Mouse (Mus musculus) hindbrain, embryonic 12.5 days (tissue): ENCODE measurements around the gene 2610001J05Rik. TPM values are rescaled to one million over a fixed set of nuclear protein-coding genes. Genes with fewer than 3 reads are reported as not detected.
A peak's percentile ranks its signal among the peaks of the same experiment; 100 is the strongest.
"Not testable (repeated sequence)": the region's sequence is repeated elsewhere in the genome, so short reads cannot be mapped to it uniquely, and the experiment has no call there.

Experiments
- ATAC-seq: fragments of 200-750 bp; cut with Nextera tagmentation; 2 replicates; pipeline ENCODE4 v1.8.0; 2017; ENCODE audit warnings: moderate TSS enrichment; ENCODE audit not compliant: low FRiP score
- H3K27ac ChIP-seq: fragments of 300-500 bp; sonication (generic); 2 replicates; pipeline ENCODE4 v1.5.1; 2016; ENCODE audit warnings: mild to moderate bottlenecking
- H3K27me3 ChIP-seq: fragments of 300-500 bp; sonication (generic); 2 replicates; pipeline ENCODE4 v1.6.1; 2016; ENCODE audit warnings: mild to moderate bottlenecking
- H3K36me3 ChIP-seq: fragments of 300-500 bp; sonication (generic); 2 replicates; pipeline ENCODE4 v1.6.1; 2016; ENCODE audit warnings: mild to moderate bottlenecking
- H3K4me1 ChIP-seq: fragments of 300-500 bp; sonication (generic); 2 replicates; pipeline ENCODE4 v1.6.1; 2016
- H3K4me2 ChIP-seq: fragments of 300-500 bp; sonication (generic); replicated peaks from 2 replicates; pipeline ENCODE4 v1.6.1; 2016; ENCODE audit warnings: mild to moderate bottlenecking
- H3K4me3 ChIP-seq: fragments of 300-500 bp; sonication (generic); 2 replicates; pipeline ENCODE4 v1.5.1; 2016; ENCODE audit warnings: mild to moderate bottlenecking
- H3K9ac ChIP-seq: fragments of 300-500 bp; sonication (generic); 2 replicates; pipeline ENCODE4 v1.6.1; 2016; ENCODE audit warnings: mild to moderate bottlenecking, moderate library complexity
- H3K9me3 ChIP-seq: fragments of 300-500 bp; sonication (generic); replicated peaks from 2 replicates; pipeline ENCODE4 v1.6.1; 2016; ENCODE audit warnings: mild to moderate bottlenecking
- WGBS: fragments of 180-500 bp; shearing (Covaris S2); methylation state at CpG from one replicate; pipeline ENCODE4 v1.1.7; 2016; 5-methylcytosine and 5-hydroxymethylcytosine counted together
- polyA plus RNA-seq: library from polyadenylated mRNA; unstranded; fragments of >200 nt; fragmentation: Nextera tagmentation; extraction: Ambion mirVana; gene quantifications from 2 replicates; pipeline ENCODE4 v1.2.1, GENCODE M21; 2016

The 2610001J05Rik gene
- polyA plus RNA-seq, 1 experiment from 2014 or later: 80.6 TPM

GRCm38 (mm10) chr6:13854230-13854629 is 17.1 kb downstream of the 2610001J05Rik start:
- Histone ChIP-seq H3K4me1 (no peaks in the 10 kb centered on the region), H3K4me3 (no peak overlapping the region), H3K9me3 (no peaks in the 10 kb centered on the region), H3K4me2 (0 out of 2 replicates have a peak overlapping the region, but pooled peaks have one; percentile 15), H3K36me3 (no peaks in the 10 kb centered on the region), H3K27ac (no peak overlapping the region), H3K9ac (no peak overlapping the region), H3K27me3 (no peaks in the 10 kb centered on the region)
- WGBS: 15% methylated on average over 11 of the region's 11 CpGs
- ATAC-seq: no peak

GRCm38 (mm10) chr6:13853244-13853643 is 18.1 kb downstream of the 2610001J05Rik start:
- H3K4me3 ChIP-seq: no peak overlapping the region
- ATAC-seq: no peak
- no peak overlapping the region for H3K4me2 ChIP-seq
- no peak overlapping the region for H3K27ac ChIP-seq
- no peaks in the 10 kb centered on the region for H3K27me3 ChIP-seq
- no peaks in the 10 kb centered on the region for H3K9me3 ChIP-seq
- H3K4me1 ChIP-seq: no peaks in the 10 kb centered on the region
- H3K9ac ChIP-seq: no peak overlapping the region
- H3K36me3 ChIP-seq: no peaks in the 10 kb centered on the region
- 77% methylated on average over 4 of the region's 4 CpGs for WGBS

GRCm38 (mm10) chr6:13846031-13846430 is 25.3 kb downstream of the 2610001J05Rik start:
- not testable (repeated sequence) for ATAC-seq, H3K27ac ChIP-seq, H3K4me2 ChIP-seq, H3K4me3 ChIP-seq, H3K36me3 ChIP-seq, H3K4me1 ChIP-seq, H3K9me3 ChIP-seq, H3K27me3 ChIP-seq, H3K9ac ChIP-seq
- WGBS: 96% methylated on average over 1 of the region's 1 CpGs

- no peaks in the 10 kb centered on the region for H3K27me3 ChIP-seq
- peak within 1 kb of the TSS; percentile 80 for H3K9ac ChIP-seq
- ATAC-seq: peak; percentile 5; the same call in 1 of the 2 replicates
- peak within 1 kb of the TSS; percentile 60 for H3K4me3 ChIP-seq
- whole genome bisulfite sequencing: 40% methylated on average over 18 of the region's 18 CpGs
- H3K4me2 ChIP-seq: peak within 1 kb of the TSS; percentile 69
- H3K9me3 ChIP-seq: no peaks in the 10 kb centered on the region
- peak within 1 kb of the TSS; percentile 96 for H3K27ac ChIP-seq
- H3K4me1 ChIP-seq: peaks cover 10% of the 10 kb centered on the region
- H3K36me3 ChIP-seq: no peaks in the 10 kb centered on the region
These were observed 31.8 kb downstream of the 2610001J05Rik start, which contains the start of gene Gpr85 for GRCm38 (mm10) chr6:13839345-13840054. Gpr85 (minus strand) TSS chr6:13839942.

GRCm38 (mm10) chr6:13838677-13839344 is 32.5 kb downstream of the 2610001J05Rik start:
- peak overlapping the region; percentile 69 for H3K4me2 ChIP-seq
- H3K27ac ChIP-seq: peak overlapping the region; percentile 96
- H3K4me1 ChIP-seq: peaks cover 10% of the 10 kb centered on the region
- no peaks in the 10 kb centered on the region for H3K9me3 ChIP-seq
- peak; percentile 93 for ATAC-seq
- H3K36me3 ChIP-seq: no peaks in the 10 kb centered on the region
- peak overlapping the region; percentile 60 for H3K4me3 ChIP-seq
- WGBS: under 1% methylated on average over 41 of the region's 41 CpGs
- no peaks in the 10 kb centered on the region for H3K27me3 ChIP-seq
- H3K9ac ChIP-seq: peak overlapping the region; percentile 80

- Histone ChIP-seq H3K4me2 (peak overlapping the region; percentile 69), H3K9ac (peak overlapping the region; percentile 80), H3K4me1 (peaks cover 10% of the 10 kb centered on the region), H3K27me3 (no peaks in the 10 kb centered on the region), H3K27ac (peak overlapping the region; percentile 96), H3K4me3 (peak overlapping the region; percentile 60), H3K36me3 (no peaks in the 10 kb centered on the region), H3K9me3 (no peaks in the 10 kb centered on the region)
- ATAC-seq: peak; percentile 33
- under 1% methylated on average over 19 of the region's 19 CpGs for WGBS
These were observed 33.2 kb downstream of the 2610001J05Rik start for GRCm38 (mm10) chr6:13837916-13838676.

GRCm38 (mm10) chr6:13836967-13837570 is 34.2 kb downstream of the 2610001J05Rik start:
- Histone ChIP-seq H3K9ac (peak overlapping the region; percentile 80), H3K27ac (peak overlapping the region; percentile 96), H3K4me2 (peak overlapping the region; percentile 69), H3K27me3 (no peaks in the 10 kb centered on the region), H3K36me3 (no peaks in the 10 kb centered on the region), H3K4me1 (peaks cover 10% of the 10 kb centered on the region), H3K4me3 (peak overlapping the region; percentile 60), H3K9me3 (no peaks in the 10 kb centered on the region)
- WGBS: 80% methylated on average over 3 of the region's 3 CpGs
- no peak for ATAC-seq

GRCm38 (mm10) chr6:13835720-13836665 is 35.3 kb downstream of the 2610001J05Rik start:
- Histone ChIP-seq H3K36me3 (no peaks in the 10 kb centered on the region), H3K4me1 (peaks cover 10% of the 10 kb centered on the region), H3K27me3 (no peaks in the 10 kb centered on the region), H3K27ac (peak overlapping the region; percentile 83), H3K9me3 (no peaks in the 10 kb centered on the region), H3K4me2 (peak overlapping the region; percentile 69), H3K4me3 (peak overlapping the region; percentile 60), H3K9ac (peak overlapping the region; percentile 54)
- 58% methylated on average over 17 of the region's 17 CpGs for WGBS
- ATAC-seq: 0 out of 2 replicates have a peak, but pooled peaks have one; percentile 17

GRCm38 (mm10) chr6:13832770-13833169 is 38.5 kb downstream of the 2610001J05Rik start:
- no peak overlapping the region for H3K4me2 ChIP-seq
- peaks cover 10% of the 10 kb centered on the region for H3K4me1 ChIP-seq
- 70% methylated on average over 2 of the region's 2 CpGs for WGBS
- no peaks in the 10 kb centered on the region for H3K9me3 ChIP-seq
- no peak overlapping the region for H3K9ac ChIP-seq
- no peak overlapping the region for H3K27ac ChIP-seq
- H3K36me3 ChIP-seq: no peaks in the 10 kb centered on the region
- H3K4me3 ChIP-seq: no peak overlapping the region
- ATAC-seq: no peak
- H3K27me3 ChIP-seq: no peaks in the 10 kb centered on the region

GRCm38 (mm10) chr6:13828877-13829276 is 42.4 kb downstream of the 2610001J05Rik start:
- no peaks in the 10 kb centered on the region for H3K27me3 ChIP-seq
- no peak overlapping the region for H3K4me3 ChIP-seq
- no peak overlapping the region for H3K27ac ChIP-seq
- H3K36me3 ChIP-seq: no peaks in the 10 kb centered on the region
- WGBS: 79% methylated on average over 1 of the region's 1 CpGs
- no peaks in the 10 kb centered on the region for H3K9me3 ChIP-seq
- ATAC-seq: no peak
- H3K4me2 ChIP-seq: no peak overlapping the region
- no peak overlapping the region for H3K9ac ChIP-seq
- no peaks in the 10 kb centered on the region for H3K4me1 ChIP-seq
